Mouse (Mus musculus) left cerebral cortex, postnatal 14 days (tissue): ENCODE data around the gene Ehd1. TPM values are rescaled to one million over a fixed set of nuclear protein-coding genes. Genes with fewer than 3 reads are reported as not detected.
"Not testable (repeated sequence)": the region's sequence is repeated elsewhere in the genome, so short reads cannot be mapped to it uniquely, and the experiment has no call there.

Experiments used
- DNase-seq, 2 experiments: peaks; one replicate each; pipeline ENCODE4 v3.0.0; 2021 to 2022; ENCODE audit warnings: low spot score in 2 of 2, mixed read lengths in 1 of 2
- intact Hi-C: fragments of 180-260 bp; cut with DNase I; formaldehyde crosslinking; loops from one replicate; pipeline ENCODE4 v1.15.1; 2025
- total RNA-seq, 2 experiments: library from RNA; stranded (reverse); gene quantifications; 2 replicates each; pipeline ENCODE4 v1.2.3; 2021

Ehd1 gene
- total RNA-seq, 2 experiments from 2014 or later = 44.2 to 51.7 TPM

DNA sequence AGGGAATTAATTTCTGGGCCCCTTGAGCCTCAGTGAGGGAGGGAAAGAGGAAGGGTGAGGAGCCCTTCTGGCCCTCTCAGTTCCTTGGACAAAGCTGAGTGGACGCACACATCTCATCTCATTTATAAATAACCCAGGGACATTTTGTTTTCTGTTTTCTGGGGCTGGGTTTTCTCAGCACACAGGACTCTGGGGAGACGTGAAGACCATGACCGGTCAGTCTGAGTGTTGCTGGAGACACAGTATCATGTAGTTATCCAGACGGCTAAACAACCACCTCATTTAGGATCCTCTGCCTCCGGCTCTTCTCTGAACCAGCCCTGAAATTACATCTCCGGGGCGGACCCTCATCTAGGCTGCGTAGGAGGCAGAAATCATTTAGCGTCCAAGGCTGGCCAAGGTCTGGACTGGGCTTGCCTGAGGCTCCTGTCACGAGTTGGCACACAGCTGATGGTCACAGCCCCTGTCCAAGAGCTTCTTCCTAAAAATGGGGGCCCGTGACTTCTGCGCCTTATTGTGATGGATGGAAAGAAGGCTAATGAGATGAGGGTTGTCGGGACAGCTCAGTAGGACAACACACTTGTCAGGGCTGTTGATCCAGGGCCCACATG is 2.4 kb upstream of the Ehd1 start:
- intact Hi-C loops = no loop called here
- no peak for DNase-seq

DNA sequence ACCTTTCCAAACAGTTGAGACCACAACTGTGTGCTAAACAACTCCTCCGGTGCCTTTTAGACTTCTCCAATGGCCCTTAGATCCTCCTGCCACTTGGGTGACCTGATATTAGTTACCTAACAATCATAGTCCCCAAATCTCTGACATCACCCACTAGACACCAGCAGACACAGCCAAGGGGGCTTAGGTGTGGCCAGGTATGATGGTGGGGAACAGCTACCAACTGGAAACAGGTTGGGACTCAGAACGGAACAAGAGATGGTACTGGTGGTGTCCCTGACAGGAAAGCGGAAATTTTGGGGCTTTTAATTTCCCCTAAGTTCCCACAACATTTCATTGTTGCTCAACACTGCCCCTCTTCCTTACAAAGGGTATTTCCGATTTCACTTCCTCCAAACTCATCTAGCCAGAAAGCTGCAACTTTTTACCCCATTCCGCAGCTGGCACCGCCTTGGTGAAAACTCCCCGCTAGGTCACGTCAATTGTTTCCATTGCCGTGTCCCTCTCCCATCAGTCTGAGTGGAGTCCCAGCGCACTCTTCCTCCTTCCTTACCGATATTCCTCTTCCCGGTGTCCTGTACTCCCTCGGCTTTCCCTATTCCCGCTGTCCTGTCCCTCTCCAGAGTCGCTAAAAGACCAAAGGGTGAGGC is 660 bp upstream of the Ehd1 start:
- DNase-seq = no peak

DNA sequence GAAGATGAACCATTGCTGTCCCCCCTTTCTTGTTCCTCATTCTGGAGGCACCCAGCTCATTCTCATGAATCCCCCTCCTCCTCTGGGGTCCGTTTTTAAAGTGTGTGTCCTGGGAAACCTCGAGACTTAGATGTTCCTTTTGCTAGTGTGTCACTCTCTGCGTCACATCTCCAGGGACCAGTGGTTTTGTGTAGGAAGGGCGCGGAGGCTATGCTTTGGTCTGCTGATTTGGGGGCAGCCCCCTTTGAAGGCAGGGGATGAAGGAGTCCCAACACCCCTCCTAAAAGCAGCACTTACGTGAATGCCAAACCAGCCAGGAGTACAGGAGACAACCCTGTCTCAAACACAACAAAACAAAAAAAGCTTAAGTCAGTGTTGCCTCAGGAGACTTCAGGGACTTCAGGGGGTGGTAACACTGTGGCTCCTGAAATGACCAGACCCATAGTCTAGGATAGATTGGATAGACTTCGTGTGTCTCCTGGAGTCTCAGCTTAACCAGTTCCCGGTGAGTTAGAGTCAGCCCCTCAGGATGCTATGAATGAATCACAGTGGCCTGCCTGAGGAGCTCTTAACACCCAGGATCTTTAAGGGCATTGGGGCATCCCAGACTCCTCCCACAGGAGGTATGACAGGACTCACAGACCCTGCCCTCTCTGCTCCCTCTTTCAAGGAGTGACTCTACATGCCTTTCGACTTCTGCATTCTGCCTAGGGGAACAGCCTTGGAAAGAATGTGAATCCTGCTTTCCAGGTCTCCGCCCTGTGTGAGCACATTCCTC is 1.3 kb downstream of the Ehd1 start:
- intact Hi-C loops = no loop called here
- DNase-seq = no peak

More for the DNA sequence above, 660 bp upstream of the Ehd1 start:
- intact Hi-C loops = no loop called here

DNA sequence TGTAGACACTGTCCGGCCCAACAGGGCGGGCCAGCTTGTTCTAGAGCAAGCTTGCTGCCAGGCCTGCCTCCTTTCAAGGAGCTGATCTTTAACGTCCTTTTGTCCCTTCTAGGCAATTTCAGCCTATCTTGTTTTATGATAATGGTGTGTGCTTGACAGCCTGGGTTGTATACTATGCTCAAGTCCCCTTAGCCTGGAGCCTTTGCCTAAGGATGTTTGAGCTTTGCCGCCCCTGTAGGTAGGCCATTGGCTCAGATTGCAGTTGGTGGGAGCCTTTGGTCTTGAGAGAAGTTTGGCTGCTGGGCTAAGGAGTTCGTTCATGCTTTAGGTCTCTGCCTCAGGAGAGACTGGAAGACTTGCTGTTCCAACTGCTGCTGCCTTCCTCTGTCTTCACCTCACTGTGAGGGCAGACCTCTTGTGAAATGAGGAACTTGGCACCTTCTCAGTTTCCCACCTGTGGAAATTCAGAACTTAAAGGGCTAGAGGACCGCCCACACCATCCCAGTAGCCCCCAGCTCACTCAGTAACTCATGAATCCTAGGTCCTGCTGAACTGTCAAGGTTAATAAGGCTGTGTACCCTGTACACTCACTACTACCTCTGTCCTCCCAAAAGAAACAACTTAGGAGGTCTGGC is 2.0 kb downstream of the Ehd1 start:
- no peak for DNase-seq
- intact Hi-C loops = no loop called here

DNA sequence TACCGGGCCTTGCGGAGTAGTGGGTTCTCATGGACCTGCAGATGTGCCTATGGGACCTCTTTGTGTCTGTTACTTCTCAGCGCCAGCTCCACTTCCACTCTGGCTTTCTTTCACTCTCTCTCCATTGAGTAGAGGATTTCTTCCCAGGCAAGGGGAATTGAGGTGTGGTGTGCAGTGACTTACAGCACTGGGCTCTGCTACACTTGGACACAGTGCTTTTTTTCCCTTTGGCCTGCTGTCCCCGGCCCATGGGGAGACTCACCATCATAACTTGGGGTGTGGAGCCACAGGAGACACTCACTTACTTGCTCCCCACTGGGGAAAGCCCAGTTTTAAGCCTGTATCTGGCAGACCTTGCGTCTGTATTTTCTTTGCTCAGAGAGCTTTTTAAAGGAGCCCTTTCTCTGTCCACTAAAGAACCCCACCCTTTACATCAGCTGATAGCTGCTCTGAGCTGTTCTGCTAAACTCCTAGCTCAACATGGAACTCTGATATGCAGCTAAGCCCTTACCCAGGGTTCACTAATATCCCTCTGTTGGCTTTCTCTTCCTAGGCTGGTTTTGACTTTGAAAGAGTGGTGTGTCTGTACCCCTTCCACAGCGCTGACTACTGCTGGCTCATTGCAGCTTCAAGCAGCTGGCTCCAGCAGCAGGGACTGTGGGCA is 3.1 kb downstream of the Ehd1 start:
- intact Hi-C loops = no loop called here
- no peak for DNase-seq

DNA sequence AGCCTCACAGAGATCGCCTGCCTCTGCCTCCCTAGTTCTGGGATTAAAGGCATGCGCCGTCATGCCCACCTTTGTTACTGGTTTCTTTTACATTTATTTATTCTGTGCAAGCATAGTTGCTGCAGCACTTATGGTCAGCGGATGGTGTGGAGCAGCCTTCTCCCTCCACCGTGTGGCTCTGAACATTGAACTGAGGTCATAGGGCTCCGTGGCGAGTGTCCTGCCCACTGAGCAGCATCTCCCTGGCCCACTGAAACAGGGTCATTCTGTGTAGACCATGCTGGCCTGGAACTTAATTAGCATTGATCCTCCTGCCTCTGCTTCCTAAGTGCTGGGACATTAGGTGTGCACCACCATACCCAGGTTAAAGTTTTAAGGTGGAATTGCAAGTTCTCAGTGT is 4.0 kb downstream of the Ehd1 start:
- intact Hi-C loops = no loop called here
- no peak for DNase-seq

DNA sequence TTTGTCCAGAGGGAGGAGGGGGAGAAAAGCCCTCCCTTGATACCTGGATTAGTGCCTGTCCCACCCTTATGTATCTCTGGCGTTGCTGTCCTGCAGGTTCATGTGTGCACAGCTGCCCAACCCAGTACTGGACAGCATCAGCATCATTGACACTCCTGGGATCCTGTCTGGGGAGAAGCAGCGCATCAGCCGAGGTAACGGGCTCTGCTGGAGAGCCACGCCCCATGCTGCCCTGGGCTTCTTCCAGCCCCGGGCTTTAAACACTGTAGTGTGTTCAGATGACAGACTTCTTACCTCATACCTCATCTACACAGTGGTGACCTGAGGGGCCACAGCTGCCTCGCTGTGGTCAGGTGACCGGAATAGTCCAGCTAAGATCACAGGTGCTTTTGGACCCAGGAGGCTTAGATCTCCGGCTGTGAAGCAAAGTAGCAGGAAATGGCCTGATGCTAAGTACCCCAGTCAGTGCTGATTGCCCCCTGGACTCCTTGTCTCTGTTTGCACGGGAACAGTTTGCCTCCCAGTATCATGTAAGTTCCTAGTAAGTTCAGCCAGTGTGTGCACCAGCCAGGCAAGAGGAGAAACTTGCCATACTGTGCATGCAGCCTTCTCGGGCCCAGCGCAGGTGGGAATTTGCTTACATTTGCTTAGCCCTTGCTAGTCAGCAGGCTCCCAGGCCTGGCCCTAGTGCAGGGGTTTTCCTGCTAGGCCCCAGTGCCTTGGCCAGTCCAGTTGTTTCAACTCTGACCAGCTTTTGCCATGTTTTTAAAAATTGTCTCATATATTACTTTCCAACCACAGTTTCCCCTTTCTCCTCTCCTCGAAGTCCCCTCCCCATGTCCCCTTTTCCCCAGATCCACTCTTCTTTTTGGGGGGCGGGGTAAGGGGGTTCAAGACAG is 4.8 kb downstream of the Ehd1 start:
- intact Hi-C loops = no loop called here

DNA sequence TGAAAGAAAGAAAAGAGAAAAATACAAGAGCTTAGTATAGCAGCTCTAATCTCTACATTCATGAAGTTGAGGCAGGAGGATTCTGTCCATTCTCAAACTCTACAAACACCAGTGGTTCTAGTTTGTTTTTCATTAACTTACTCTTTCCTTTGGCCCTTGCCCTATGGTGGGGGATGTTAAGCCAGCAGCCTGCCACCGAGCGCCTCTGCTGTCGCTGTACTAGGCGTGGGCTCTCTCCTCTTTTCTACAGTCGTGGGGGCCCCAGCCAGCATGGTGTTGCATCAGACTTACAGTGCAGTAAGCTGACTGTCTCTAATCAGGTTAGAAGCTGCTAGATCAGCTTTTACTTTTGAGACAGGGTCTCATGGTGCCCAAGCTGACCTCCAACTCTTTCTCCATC is 6.5 kb downstream of the Ehd1 start:
- intact Hi-C loops = no loop called here
- no peak for DNase-seq

More for the DNA sequence above, 4.8 kb downstream of the Ehd1 start:
- no peak for DNase-seq

DNA sequence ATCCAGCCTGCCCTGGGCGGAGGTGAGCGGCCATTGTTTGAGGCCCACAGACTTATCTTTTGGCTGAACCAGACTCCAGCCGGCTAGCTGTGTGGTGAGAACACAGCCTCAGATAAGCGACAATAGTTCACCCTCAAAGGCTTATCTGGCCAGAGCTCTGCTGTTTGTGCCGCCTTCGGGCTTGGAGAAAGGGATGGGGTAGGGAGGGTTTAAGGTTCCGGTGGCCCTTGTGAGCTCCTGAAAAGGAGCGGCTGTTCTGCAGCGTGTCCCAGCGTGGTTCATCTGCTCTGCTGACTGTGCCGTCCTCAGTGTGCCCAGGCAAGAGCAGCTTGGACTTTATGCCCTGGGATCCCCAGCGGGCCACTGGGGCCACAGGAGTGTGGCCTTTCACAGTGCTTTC is 8.0 kb downstream of the Ehd1 start:
- intact Hi-C loops = no loop called here
- no peak for DNase-seq

DNA sequence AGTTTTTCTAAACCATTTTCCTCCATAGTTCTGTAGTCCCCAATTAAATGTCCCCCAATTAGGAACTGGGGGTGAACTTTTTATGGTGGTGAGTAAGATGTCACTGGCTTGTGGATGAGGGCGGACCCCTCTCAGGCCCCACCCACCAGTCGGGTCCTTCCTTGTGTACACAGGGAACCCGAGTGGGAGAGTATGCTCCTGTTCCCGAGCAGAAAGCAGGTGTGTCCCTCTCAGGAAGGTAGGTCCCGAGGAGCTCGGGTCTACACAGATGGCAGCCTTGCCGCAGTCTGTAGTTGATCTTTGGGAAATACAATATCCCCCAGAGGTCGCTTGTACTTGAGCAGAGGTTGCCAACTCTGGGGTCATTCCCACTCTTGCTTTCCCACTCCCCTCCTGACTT is 8.7 kb downstream of the Ehd1 start:
- no peak for DNase-seq
- intact Hi-C loops = no loop called here

DNA sequence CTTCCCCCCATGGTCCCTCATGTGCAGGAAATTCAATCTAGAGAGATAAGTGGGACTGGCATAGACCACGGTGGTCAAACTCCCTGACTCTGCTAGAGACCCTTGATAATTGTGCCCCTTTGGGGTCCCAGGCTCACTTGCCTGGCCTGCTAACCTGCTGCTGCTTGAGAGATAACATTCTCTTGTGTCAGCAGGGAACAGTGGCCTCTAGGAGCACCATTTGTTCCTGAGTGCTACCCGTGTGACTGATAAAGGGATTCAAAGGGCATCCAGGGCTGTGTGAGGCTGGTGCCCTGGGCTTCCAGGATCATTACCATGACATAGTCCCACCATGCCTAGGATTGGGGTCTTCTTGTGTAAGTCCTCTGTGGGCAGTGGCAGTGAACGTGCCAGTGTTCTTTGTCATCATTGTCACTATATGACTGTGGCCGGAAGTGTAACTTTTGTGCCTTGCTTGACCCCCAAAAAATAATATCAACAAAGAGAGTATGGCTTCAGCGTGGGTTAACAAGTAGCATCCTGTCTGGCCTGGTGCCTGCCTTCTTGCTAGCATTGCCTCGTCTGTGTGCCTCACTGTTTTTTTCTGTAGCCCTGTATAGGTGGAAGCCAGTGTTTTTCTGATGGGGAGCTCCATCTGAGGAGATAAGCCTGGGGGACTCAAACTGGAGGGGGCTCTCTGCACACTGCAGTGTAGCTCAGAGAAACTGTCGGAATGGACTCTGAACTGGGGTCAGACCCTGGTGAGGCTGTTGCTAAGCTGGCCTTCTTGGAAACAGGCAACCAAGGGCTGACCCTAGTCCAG is 9.3 kb downstream of the Ehd1 start:
- intact Hi-C loops = no loop called here
- no peak for DNase-seq

DNA sequence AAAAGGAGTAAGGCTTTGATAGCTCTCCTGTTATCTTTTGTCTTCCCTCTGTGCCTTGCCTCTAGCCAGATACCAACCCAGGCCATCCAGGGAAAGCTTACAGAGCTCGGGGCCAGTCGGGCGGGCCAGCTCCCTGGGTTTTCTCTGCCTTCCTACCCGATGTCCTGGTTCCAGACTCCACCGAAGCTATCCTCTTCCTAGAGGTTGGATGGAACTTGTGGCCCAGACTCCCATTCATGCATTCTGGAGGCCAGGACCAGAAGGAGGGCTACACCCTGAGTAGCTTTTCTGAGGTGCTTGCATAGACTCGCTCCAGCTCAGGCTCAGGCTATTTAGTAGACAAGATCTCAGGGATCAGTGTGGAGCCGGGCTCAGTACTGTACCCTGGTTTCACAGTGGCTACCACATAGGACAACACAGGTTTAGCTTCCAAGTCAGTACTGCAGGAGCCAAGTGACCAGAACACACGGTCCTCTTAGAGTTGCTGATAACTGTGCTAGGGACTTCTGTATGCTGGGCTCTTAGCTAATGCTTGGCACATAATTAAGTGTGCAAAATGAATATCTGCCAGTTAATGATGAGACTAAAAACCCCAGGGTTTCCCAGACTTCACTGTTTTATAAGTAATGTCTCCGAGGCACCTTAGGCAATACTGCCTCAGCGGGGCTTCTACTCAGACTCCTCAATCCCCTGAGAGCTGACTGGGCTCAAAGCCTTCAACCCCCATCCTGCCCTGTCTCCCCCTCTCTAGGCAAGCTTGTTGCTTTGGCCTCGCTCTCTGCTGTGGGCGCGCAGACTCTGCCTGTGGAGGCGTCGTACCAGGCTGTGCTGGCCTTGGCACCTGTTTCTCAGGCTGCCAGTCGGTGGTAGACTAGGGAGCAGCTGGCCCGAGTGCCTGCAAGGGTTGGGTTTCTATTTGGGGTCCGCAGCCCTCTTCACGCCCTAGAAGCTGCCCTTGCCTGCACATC is 10.2 kb downstream of the Ehd1 start:
- intact Hi-C loops = no loop called here
- no peak for DNase-seq

DNA sequence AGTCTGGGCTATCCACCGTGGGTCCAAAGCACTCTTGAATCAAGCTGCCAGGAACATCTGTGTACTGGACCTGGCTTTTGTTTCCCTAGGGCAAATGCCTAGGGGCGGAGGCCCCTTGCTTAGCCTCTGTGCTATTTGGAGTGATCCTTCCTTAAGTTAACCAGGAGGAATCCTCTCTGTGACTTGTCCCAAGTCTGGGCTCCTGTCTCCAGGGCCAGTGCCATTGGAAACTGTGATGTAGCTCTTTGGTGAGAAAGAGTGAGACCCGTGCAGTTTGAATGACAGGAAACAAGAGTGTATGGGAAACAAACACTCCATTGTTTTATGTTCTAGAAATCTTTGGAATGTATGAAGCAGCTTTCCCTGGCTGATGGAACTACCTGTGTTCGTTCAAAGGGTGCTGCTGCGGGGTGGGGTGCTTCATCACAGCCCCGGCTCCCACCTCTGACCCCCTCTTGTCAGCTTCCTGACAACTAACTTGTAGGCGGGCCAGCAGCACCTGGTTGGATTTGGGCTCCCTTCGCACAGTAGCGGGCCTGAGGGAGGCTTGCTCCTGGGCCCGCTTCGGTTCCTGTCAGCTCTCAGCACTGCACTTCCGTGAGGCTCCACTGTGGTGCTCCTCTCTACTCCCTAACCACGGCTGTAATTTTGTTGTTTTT is 11.8 kb downstream of the Ehd1 start:
- intact Hi-C loops = no loop called here
- no peak for DNase-seq

DNA sequence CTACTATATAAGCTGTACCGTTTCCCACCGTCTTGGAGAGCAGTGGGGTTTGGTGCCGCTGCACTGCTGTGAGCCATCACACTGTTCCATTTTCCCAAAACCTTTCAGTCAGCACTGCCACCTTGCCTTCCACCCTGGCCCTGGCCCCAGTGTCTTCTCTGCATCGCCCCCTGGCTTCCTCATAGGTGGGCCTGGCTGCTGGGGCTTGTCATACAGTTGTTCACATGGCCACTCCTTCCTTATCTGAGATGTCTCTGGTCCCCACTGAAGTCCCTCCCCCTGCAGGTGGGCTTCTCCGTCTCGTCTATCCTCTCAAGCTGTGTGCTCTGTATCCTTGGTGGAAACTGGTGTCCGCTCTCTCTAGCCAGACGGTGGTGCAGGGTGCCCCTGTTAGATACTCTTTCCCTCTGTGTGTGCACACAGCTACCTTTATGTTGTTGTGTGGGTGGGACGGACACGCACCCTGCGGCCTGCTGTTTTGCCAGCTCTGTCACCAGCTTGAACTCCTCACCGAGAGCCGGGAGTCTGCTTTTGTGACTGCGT is 13.2 kb downstream of the Ehd1 start:
- intact Hi-C loops = no loop called here
- no peak for DNase-seq

DNA sequence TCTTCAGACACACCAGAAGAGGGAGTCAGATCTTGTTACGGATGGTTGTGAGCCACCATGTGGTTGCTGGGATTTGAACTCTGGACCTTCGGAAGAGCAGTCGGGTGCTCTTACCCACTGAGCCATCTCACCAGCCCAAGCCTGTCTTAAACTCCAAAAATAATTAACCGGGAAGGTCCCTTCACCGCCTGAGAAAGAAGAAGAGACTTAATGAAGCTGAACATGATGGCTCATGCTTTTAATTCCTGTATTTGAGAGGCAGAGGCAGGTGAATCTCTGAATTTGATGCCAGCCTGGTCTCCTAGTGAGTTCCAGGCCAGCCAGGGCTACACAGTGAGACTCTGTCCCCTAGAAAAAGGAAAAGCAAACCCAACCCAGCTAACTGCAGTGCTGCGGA is 14.2 kb downstream of the Ehd1 start:
- DNase-seq, intact Hi-C loops: not testable (repeated sequence)

DNA sequence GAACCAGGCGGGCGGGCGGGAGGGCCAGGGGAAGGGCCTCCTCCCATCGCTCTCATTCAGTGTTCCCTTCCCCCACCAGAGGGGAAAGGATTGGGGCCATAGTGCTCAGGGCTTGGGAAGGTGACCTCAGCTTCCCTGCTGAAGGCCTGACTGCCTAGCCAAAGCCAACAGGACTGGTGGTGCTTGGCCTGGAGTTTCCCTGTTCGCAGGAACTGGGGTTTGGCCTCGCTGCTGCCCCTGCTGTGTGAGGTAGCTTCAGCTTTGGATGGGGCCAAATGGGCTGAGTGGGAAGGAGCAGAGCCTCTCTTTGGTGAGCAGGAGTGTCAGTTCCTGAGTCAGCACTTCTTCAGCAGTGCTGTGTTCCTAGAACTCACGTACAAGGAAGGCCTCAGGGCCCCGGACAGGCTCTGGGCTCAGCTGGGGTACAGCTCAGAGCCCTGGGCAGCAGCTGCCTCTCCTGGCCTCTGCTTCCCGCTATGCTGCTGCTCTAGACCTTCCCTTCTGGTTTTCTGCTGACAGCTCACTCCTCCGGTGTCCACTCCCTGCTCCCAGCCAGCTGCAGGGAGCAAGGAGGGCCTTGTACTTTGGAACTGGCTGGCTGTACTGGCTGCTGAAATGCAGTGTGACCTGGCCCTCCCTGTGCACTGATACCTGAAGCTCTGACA is 14.7 kb downstream of the Ehd1 start:
- intact Hi-C loops = no loop called here
- no peak for DNase-seq
